Mouse (Mus musculus): Measurements from ENCODE around the gene Mlst8. TPM values are rescaled to one million over a fixed set of nuclear protein-coding genes. Genes with fewer than 3 reads are reported as not detected.

Mlst8 gene
- 10 to 100 TPM; 36.0 to 44.9 TPM for total RNA-seq (2021)
- long read RNA-seq, experiment 1, partial matches to known transcripts: 2 of 62 reads
- long read RNA-seq, experiment 1, other reads (novel, unspliced or antisense): 49 of 62 reads
- long read RNA-seq, experiment 2, transcript Mlst8-208 (8 exons, 3,855 nt): minor isoform, 5 of 81 reads
- long read RNA-seq, experiment 2, transcript Mlst8-201 (9 exons, 3,358 nt): major isoform, 7 of 81 reads
- long read RNA-seq, experiment 2, transcript Mlst8-202 (9 exons, 3,340 nt): minor isoform, 6 of 81 reads
- long read RNA-seq, experiment 2, partial matches to known transcripts: 1 of 81 reads
- long read RNA-seq, experiment 2, other reads (novel, unspliced or antisense): 60 of 81 reads

DNA sequence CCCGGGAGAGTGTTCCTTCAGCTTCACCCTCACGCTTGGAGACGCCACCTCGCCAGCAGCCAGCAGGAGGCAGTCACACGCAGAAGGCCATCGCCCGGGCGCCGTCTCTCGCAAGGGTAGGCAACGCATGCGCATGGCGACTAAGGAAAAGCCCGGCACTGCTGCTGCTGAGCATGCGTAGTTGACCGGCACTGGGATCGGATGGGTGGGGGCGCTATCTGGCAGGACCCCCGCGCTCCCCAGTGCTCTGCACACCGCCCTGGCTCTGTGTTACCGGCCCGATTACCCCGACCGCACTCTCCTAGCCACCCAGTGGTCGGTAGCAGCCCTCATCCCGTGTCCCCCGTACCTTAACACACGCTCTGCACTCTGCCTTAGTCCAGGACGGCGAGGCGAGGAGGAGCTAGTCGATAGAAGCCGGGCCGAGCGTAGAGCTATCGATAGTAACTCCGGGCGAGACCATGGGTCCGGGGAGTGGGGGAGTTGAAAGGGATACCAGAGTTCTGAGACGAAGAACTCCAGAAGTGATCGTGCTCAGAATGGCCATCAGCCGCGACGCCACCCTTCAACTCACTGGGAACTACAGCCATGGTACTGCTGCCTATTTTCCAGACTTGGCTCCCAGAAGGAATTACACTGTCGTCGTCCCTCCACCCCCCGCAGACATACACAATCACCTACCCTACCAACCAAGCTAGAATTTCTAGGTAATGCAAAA lies at the start of gene Mlst8:
TSS of gene Mlst8 (minus strand) at position 416 of the 718 bp plus-strand sequence.
- DNase-seq (ENCODE audit: low spot score in 2 of 2): peak; percentile 96 to 99
- Histone ChIP-seq H3K4me3 (peak within 1 kb of the TSS; percentile 68), H3K27ac (peak within 1 kb of the TSS; percentile 99)
- TF ChIP-seq CTCF (conservative IDR thresholded peaks at IDR 0.05): peak; percentile 89

DNA sequence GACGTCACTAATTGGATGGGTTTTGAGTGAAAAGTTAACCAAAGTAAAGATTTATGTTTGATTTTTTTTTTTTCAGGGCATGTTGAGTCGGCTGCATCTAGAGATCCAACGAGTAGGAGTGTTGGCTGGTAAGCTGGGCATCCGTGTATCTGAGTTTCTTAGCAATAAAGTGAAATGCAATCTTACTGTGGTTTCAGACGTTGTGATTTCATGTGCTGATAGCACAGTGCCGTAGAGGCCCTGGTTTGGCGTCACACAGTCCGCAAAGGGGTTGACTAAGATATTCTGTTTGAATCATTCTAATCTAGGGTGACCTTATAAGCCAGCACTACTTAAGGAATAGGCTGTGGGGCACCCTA lies 49.7 kb upstream of the Mlst8 start:
- DNase-seq (ENCODE audit: low spot score in 2 of 2): no peak
- no peak for TF ChIP-seq CTCF (conservative IDR thresholded peaks at IDR 0.05)

GRCm38 (mm10) chr17:24527723-24528559 lies 49.1 kb upstream of the Mlst8 start, which contains the start of gene Traf7:
TSS of gene Traf7 (minus strand) at chr17:24527938.
- TF ChIP-seq CTCF (conservative IDR thresholded peaks at IDR 0.05): no peak
- Histone ChIP-seq H3K27ac (peak within 1 kb of the TSS; percentile 91), H3K4me3 (peak within 1 kb of the TSS; percentile 95)
- DNase-seq (ENCODE audit: low spot score in 2 of 2): peak; percentile 91 to 99

More for the DNA sequence above, 49.7 kb upstream of the Mlst8 start:
- peak overlapping the region; percentile 74 for H3K4me3 ChIP-seq
- peak overlapping the region; percentile 91 for H3K27ac ChIP-seq

DNA sequence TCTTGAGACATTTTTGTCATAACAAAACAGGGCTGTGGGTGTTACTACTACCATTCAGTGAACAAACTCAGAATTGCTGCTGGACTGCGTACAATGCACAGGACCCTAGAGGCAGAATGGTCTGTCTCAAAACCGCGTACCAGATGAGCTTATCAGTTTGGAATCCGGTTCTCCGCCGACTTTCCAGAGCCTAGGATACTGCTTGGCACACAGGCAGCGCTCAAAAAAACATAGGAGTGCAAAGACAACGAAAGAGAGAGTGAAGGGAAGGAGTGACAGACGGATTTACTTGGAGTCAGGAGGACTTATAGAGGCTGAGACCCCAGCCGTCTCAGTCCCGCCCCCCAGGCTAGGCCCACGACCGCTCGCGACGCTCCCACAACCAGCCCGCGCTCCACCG lies 48.4 kb upstream of the Mlst8 start:
- Histone ChIP-seq H3K27ac (peak overlapping the region; percentile 91), H3K4me3 (peak overlapping the region; percentile 95)
- no peak for DNase-seq (ENCODE audit: low spot score in 2 of 2)
- TF ChIP-seq CTCF (conservative IDR thresholded peaks at IDR 0.05): no peak

DNA sequence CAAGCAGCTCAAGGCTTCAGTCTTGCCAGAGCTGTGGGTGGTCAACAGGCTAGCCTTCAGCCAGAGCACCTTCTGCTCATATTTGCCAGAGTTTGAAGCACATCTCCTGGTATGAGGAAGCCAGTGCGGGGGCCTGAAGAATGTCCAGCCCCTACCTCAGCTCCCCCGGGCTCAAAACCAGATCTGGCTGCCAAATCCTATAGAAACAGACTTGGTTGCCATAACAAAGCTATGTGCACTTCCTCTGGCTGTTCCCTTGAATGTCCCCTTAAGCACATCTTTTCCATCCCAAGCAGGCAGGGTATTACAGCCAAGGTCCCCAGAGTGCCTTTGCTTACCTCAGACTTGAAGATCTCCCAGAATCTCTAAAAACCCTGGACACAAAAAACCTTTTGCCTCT lies 45.9 kb upstream of the Mlst8 start:
- DNase-seq (ENCODE audit: low spot score in 2 of 2): no peak
- Histone ChIP-seq H3K27ac (no peak overlapping the region), H3K4me3 (no peak overlapping the region)
- no peak for TF ChIP-seq CTCF (conservative IDR thresholded peaks at IDR 0.05)

GRCm38 (mm10) chr17:24520450-24520849 lies 41.6 kb upstream of the Mlst8 start:
- TF ChIP-seq CTCF (conservative IDR thresholded peaks at IDR 0.05): no peak
- H3K4me3 ChIP-seq: no peak overlapping the region
- DNase-seq (ENCODE audit: low spot score in 2 of 2): no peak
- no peak overlapping the region for H3K27ac ChIP-seq

DNA sequence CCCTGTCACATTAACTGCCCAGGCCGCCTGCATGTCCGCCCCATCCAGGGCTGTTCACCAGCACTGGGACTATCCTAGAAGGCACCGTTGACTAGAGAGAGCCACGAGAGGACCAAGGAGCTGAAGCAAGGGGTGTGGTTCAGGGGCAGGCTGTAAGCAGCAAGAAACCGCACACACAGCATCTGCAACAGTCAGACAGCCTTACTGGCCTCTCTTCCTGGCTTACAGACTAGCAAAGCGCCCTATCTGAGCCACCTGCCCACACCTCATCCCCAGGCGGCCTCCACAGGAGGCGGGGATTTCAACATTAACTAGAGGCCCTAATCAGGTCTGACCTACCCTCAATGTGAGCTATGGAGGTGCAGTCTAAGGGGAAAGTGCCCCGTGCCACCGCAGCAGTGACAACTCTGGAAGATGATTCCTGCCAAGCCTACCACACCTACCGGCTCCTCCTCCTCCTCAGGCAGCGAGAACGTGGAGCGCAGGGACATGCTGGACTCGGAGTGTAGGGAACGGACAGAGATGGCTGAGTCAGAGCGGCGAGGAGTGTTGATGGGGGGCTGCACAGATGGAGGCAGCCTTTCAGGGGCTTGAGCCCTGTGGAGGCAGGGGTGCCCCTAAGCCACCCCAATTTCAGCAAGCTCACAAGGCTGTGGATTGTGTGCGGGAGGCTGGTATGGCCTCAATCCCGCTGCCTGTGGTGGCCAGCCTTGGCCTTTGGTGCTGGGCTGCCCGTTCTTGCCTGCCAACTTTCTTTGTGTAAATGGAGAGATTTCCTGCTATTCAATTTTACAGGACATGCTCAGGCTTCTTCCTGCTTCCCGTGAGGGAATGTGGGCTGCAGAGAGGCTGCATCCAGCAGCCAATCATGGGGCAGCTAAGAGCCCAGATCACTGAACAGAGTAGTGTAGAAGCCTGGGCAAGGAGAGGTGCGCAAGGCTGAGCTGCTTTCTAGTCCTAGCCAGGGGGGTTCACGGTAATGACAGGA lies 35.7 kb upstream of the Mlst8 start:
- Histone ChIP-seq H3K27ac (peak overlapping the region; percentile 76), H3K4me3 (no peak overlapping the region)
- DNase-seq (ENCODE audit: low spot score in 2 of 2): no peak
- TF ChIP-seq CTCF (conservative IDR thresholded peaks at IDR 0.05): no peak

GRCm38 (mm10) chr17:24513609-24514008 lies 34.7 kb upstream of the Mlst8 start:
- Histone ChIP-seq H3K27ac (peak overlapping the region; percentile 63), H3K4me3 (no peak overlapping the region)
- peak; percentile 90 for TF ChIP-seq CTCF (conservative IDR thresholded peaks at IDR 0.05)
- peak; percentile 61 to 70 for DNase-seq (ENCODE audit: low spot score in 2 of 2)

DNA sequence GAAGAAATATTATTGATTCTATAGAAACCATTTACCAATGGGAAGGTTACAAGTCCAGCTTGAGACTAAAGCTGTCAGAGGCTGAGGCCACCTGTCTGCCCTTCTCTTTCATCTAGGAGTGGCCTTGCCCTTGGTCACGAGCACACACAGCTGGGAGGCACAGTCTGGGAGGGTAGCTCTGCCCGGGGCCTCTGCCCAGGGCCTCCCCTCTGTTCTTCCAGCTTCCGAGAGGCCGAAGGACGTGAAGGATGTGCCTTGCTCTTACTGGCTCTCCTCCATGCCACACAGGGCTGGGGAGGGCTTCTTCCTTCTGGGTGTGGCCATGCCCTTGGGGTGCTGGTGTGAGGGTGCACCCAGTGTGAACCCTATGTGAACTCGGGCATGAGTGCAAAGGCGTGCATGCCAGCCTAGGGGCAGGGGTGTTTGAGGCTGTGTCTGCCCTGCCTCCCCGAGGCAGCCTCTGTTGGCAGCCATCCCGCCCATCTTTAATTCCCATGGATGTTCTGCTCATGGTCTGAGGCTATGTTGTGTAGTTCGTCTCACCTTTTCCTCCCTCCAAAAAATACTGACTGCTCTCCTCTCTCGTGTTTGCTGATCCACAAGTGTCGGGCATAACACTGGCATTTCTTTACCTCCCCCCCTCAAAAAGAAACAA lies 29.1 kb upstream of the Mlst8 start:
- no peak for DNase-seq (ENCODE audit: low spot score in 2 of 2)
- H3K27ac ChIP-seq: peak overlapping the region; percentile 85
- no peak overlapping the region for H3K4me3 ChIP-seq
- no peak for TF ChIP-seq CTCF (conservative IDR thresholded peaks at IDR 0.05)

DNA sequence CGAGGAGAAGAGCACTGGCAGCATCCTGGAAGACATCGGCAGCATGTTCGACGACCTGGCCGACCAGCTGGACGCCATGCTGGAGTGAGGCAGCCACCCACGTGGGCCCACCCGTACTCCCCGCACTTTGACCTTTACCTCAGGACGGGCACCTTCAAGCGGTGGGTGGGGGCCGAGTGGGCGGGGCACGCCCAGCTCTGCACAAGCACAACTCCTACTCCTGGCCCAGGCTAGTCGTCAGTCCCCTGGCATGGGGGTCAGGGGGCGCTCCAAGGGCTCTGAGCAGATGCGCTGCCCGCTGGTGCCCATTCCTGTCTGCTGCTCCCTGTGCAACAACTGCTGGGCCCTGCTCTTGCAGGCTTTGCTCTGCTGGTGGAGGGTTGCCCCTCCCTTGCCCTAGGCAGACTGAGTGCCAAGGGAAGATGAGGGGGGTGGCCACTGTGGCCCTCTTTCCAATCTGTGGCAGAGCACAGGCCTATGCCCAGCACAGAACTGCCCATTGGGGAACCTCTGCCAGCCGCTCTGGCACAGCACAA lies 28.3 kb upstream of the Mlst8 start:
- no peak for TF ChIP-seq CTCF (conservative IDR thresholded peaks at IDR 0.05)
- Histone ChIP-seq H3K4me3 (peak overlapping the region; percentile 36; the same call in 1 of the 2 replicates), H3K27ac (peak overlapping the region; percentile 85)
- DNase-seq (ENCODE audit: low spot score in 2 of 2): no peak

Measured in layer of hippocampus, adult 2 months (tissue).